Mouse (Mus musculus) CD4-positive, CD25-positive, alpha-beta regulatory T cell (primary cell): Measurements from ENCODE around the gene Btnl4. TPM values are rescaled to one million over a fixed set of nuclear protein-coding genes. Genes with fewer than 3 reads are reported as not detected.

ENCODE experiments used
- polyA plus RNA-seq: library from polyadenylated mRNA; unstranded; fragments of 100-300 nt; shearing (Covaris generic); gene quantifications from one replicate; pipeline ENCODE4 v1.2.1, GENCODE M21; 2017

Btnl4 gene
- not detected for polyA plus RNA-seq

DNA sequence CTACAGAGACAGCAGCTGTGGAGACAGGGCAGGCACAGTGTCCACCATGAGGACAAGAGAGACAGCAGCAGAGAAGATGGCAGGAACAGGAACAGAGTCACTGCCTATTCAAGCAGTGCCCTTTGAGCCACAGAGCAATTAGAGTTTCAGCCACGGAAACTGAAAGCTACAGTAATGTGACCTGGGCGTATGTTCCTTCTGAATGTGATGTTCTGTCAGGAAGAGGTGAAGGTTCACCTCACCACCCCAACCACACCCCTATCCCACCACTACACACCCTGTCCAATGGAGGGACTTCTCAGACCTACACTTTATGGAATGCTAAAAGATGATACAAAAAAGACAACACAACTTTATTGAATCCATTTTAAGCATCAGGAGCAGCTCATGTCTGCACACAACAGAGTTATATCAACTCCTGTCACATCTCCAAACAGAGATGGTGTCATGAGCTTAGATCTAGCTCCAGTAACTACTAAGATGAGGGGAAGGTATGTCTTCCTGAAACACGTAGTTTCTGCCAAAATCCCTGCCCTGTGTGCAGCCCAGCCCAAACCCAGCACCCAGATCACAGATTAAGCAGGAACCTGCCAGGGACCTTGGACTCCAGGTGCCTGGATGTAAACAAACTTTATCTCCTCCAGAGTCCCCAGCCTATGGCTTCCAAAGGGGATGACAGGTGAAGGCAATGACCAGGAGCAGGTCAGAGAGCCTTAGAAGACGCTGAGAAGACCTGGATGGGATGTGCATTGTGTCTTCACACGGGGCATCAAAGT is at the start of gene Btnl4:
Gene Btnl4, minus strand, starts transcription at position 81 of the 776 bp plus-strand sequence.

DNA sequence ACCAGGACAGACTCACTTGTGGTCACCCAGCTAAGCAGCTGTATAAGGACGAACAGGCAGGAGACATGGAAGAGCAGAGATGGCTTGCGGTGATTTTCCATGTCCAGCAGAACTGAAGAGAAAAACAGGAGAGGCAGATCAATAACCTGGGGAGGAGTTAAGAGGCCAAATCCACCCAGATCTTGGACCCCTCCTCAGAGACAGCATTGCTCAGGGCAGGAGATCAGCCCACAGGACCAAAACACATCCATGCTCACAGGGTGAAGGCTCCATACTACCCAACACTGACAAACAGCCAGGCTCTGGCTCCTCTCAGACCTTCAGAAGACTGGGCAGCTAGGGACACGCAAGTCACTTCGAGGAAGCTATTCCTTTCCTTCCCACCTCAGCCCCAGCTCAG is 40.1 kb upstream of the Btnl4 start, which contains the start of gene Btnl6:
Gene Btnl6, minus strand, starts transcription at position 101 of the 400 bp plus-strand sequence.

Other genes with a start within 250 kb of the Btnl4 start
- 97.5 TPM for gene H2-Ob, start 238.4 kb downstream of the Btnl4 start, polyA plus RNA-seq
- gene H2-Ab1, start 219.6 kb downstream of the Btnl4 start, polyA plus RNA-seq, result 25.3 TPM
- 18.1 TPM for gene H2-Aa, start 189.5 kb downstream of the Btnl4 start, polyA plus RNA-seq
- gene H2-Eb1, start 171.5 kb downstream of the Btnl4 start, polyA plus RNA-seq, result 13.4 TPM
- 0.10 TPM for gene H2-Eb2, start 151.7 kb downstream of the Btnl4 start, polyA plus RNA-seq
- gene Btnl2, start 122.5 kb downstream of the Btnl4 start, polyA plus RNA-seq, result 0.43 TPM
- gene Btnl1, start 100.2 kb downstream of the Btnl4 start, polyA plus RNA-seq, result not detected
- gene BC051142, start 78.5 kb downstream of the Btnl4 start, polyA plus RNA-seq, result 0.54 TPM
- gene Btnl6, start 40.0 kb upstream of the Btnl4 start, polyA plus RNA-seq, result not detected
- gene Notch4, start 87.0 kb upstream of the Btnl4 start, polyA plus RNA-seq, result 0.12 TPM
- gene Gpsm3, start 112.5 kb upstream of the Btnl4 start, polyA plus RNA-seq, result 296 TPM
- gene Pbx2, start 113.9 kb upstream of the Btnl4 start, polyA plus RNA-seq, result 20.0 TPM
- 2.5 TPM for gene Ager, start 120.5 kb upstream of the Btnl4 start, polyA plus RNA-seq
- gene Rnf5, start 126.4 kb upstream of the Btnl4 start, polyA plus RNA-seq, result 97.3 TPM
- 23.3 TPM for gene Agpat1, start 126.9 kb upstream of the Btnl4 start, polyA plus RNA-seq
- gene Egfl8, start 138.7 kb upstream of the Btnl4 start, polyA plus RNA-seq, result 2.8 TPM
- gene Ppt2, start 151.2 kb upstream of the Btnl4 start, polyA plus RNA-seq, result 22.3 TPM
- gene Prrt1, start 152.2 kb upstream of the Btnl4 start, polyA plus RNA-seq, result 6.9 TPM
- gene Fkbpl, start 167.4 kb upstream of the Btnl4 start, polyA plus RNA-seq, result 5.5 TPM
- gene Atf6b, start 169.8 kb upstream of the Btnl4 start, polyA plus RNA-seq, result 78.5 TPM
- not detected for gene Tnxb, start 193.2 kb upstream of the Btnl4 start, polyA plus RNA-seq